Mouse (Mus musculus): ENCODE measurements around the gene Zmynd8. TPM values are rescaled to one million over a fixed set of nuclear protein-coding genes. Genes with fewer than 3 reads are reported as not detected.

The Zmynd8 gene
- polyA plus RNA-seq, 1 experiment from 2014 or later, result 28.6 TPM

DNA sequence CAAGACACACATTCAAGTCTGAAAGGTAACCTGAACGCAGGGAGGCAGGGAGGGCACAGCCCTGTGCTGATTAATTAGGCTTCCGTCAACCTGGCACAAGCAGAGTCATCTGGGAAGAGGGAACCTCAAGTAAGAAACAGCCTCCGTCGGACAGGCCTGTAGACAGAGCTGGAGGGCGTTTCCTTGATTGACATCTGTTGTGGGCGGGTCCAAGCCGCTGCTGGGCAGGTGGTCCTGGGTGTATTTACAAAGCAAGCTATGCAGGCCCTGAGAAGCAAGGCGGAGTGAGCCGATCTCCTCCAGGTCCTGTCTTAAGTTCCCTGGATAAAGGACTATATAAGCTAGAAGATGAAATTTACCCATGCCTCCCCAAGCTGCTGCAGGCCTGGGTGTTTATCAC, 65.3 kb downstream of the Zmynd8 start:
- peaks cover 21% of the 10 kb centered on the region for H3K4me1 ChIP-seq (ENCODE audit: control insufficient read depth, insufficient read depth, low read length)
- H3K4me2 ChIP-seq (ENCODE audit: low read depth, low read length), result no peak overlapping the region
- 61% methylated on average over 9 of the region's 9 CpGs for WGBS
- no peaks in the 10 kb centered on the region for H3K27me3 ChIP-seq (replicated peaks; ENCODE audit: control insufficient read depth, insufficient read depth, low read length)
- DNase-seq (ENCODE audit: low spot score), result peak; percentile 59
- peak overlapping the region; percentile 70 for H3K27ac ChIP-seq (replicated peaks; ENCODE audit: low read depth, low read length)
- peaks cover 93% of the 10 kb centered on the region for H3K36me3 ChIP-seq (ENCODE audit: control insufficient read depth, insufficient read depth, low read length)
- H3K4me3 ChIP-seq (ENCODE audit: low read depth, low read length), result no peak overlapping the region
- no peaks in the 10 kb centered on the region for H3K9me3 ChIP-seq (ENCODE audit: control insufficient read depth, low read length)
- H3K9ac ChIP-seq (ENCODE audit: low read depth, low read length), result no peak overlapping the region
- 0 out of 2 replicates have a peak, but pooled peaks have one; percentile 5 for ATAC-seq (ENCODE audit: low read depth)

DNA sequence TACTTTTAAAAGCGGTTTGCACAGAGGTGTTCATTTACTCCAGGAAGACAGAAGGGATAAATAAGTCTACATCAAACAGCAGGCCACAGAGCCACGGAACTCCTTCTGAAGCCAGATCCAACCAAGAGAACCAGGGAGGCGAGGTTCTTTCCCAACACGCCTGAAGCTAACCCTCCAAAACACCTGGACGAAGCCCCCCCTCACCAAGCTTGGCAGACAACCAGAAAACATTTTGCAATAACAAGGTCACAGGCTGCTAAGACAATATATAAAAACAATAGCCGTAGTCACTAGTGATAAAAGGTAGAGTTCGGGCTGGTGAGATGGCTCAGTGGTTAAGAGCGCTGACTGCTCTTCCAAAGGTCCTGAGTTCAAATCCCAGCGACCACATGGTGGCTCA, 66.1 kb downstream of the Zmynd8 start:
- Histone ChIP-seq H3K27me3 (replicated peaks; ENCODE audit: control insufficient read depth, insufficient read depth, low read length) (no peaks in the 10 kb centered on the region), H3K4me2 (ENCODE audit: low read depth, low read length) (no peak overlapping the region), H3K27ac (replicated peaks; ENCODE audit: low read depth, low read length) (peak overlapping the region; percentile 70), H3K9ac (ENCODE audit: low read depth, low read length) (no peak overlapping the region), H3K9me3 (ENCODE audit: control insufficient read depth, low read length) (no peaks in the 10 kb centered on the region), H3K36me3 (ENCODE audit: control insufficient read depth, insufficient read depth, low read length) (peaks cover 93% of the 10 kb centered on the region), H3K4me3 (ENCODE audit: low read depth, low read length) (no peak overlapping the region), H3K4me1 (ENCODE audit: control insufficient read depth, insufficient read depth, low read length) (peaks cover 21% of the 10 kb centered on the region)
- DNase-seq (ENCODE audit: low spot score) (no peak), ATAC-seq (ENCODE audit: low read depth) (no peak)
- 61% methylated on average over 9 of the region's 9 CpGs for WGBS

GRCm38 (mm10) chr2:165832295-165832694, 66.5 kb downstream of the Zmynd8 start:
- Histone ChIP-seq H3K4me1 (ENCODE audit: control insufficient read depth, insufficient read depth, low read length) (peaks cover 21% of the 10 kb centered on the region), H3K27me3 (replicated peaks; ENCODE audit: control insufficient read depth, insufficient read depth, low read length) (no peaks in the 10 kb centered on the region), H3K4me3 (ENCODE audit: low read depth, low read length) (no peak overlapping the region), H3K9me3 (ENCODE audit: control insufficient read depth, low read length) (no peaks in the 10 kb centered on the region), H3K36me3 (ENCODE audit: control insufficient read depth, insufficient read depth, low read length) (peaks cover 95% of the 10 kb centered on the region), H3K9ac (ENCODE audit: low read depth, low read length) (no peak overlapping the region), H3K27ac (replicated peaks; ENCODE audit: low read depth, low read length) (peak overlapping the region; percentile 70), H3K4me2 (ENCODE audit: low read depth, low read length) (no peak overlapping the region)
- DNase-seq (ENCODE audit: low spot score), result peak; percentile 67
- ATAC-seq (ENCODE audit: low read depth), result no peak
- WGBS, result 54% methylated on average over 9 of the region's 9 CpGs

DNA sequence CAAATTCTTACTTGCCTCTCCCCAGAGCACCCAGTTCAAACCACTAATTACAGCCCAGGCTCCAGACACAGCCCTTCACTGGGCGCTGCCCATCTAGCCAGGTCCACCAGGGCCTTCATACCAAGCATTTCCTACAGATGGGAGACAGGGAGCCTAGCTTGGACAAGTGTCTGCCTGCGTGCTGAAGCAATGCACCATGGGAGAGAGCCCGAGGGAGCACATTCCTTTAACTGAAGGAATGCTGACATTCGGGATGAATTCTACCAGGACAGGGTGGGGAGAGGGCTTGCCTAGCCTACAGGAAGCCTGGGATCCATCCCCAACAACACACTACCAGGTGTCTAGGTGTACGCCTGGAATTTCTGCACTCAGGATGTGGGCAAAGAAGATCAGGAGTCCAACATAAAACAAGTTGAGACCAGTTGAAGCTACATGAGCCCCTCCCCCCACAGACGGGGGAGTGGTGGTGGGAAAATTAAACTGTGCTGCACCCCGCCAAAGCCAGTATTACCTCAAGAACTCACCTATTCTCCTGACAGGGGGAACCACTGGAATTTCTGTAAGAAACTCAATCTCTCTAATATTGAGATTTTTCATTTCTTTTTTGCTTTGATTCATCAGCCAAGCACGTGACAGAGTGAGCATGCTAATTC, 67.1 kb downstream of the Zmynd8 start:
- no peak overlapping the region for H3K4me3 ChIP-seq (ENCODE audit: low read depth, low read length)
- no peaks in the 10 kb centered on the region for H3K27me3 ChIP-seq (replicated peaks; ENCODE audit: control insufficient read depth, insufficient read depth, low read length)
- H3K36me3 ChIP-seq (ENCODE audit: control insufficient read depth, insufficient read depth, low read length), result peaks cover 96% of the 10 kb centered on the region
- H3K27ac ChIP-seq (replicated peaks; ENCODE audit: low read depth, low read length), result peak overlapping the region; percentile 70
- DNase-seq (ENCODE audit: low spot score) (peak; percentile 85), ATAC-seq (ENCODE audit: low read depth) (peak; percentile 81)
- no peaks in the 10 kb centered on the region for H3K9me3 ChIP-seq (ENCODE audit: control insufficient read depth, low read length)
- 45% methylated on average over 8 of the region's 8 CpGs for WGBS
- H3K9ac ChIP-seq (ENCODE audit: low read depth, low read length), result no peak overlapping the region; the same call in 1 of the 2 replicates
- peaks cover 21% of the 10 kb centered on the region for H3K4me1 ChIP-seq (ENCODE audit: control insufficient read depth, insufficient read depth, low read length)
- no peak overlapping the region for H3K4me2 ChIP-seq (ENCODE audit: low read depth, low read length)

DNA sequence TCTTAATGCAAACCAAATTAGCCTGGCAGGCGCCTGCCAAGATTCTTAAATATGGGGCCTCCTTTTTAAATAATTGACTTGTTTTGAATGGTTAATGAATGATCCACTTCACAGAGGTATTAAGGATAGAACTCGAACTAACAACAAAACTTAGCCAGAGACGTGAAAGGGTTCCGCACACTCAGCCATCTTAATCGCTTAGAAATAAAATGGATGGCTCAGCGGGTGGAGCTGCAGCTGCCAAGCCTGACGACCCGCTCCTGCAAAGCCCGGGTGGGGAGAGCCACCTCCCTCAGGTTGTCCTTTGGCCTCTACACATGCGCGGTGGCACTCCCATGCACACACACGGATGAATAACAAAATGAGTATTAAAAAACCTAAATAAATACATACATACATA, 70.0 kb downstream of the Zmynd8 start:
- Histone ChIP-seq H3K36me3 (ENCODE audit: control insufficient read depth, insufficient read depth, low read length) (peaks cover 97% of the 10 kb centered on the region), H3K9me3 (ENCODE audit: control insufficient read depth, low read length) (no peaks in the 10 kb centered on the region), H3K27me3 (replicated peaks; ENCODE audit: control insufficient read depth, insufficient read depth, low read length) (no peaks in the 10 kb centered on the region), H3K4me2 (ENCODE audit: low read depth, low read length) (no peak overlapping the region), H3K27ac (replicated peaks; ENCODE audit: low read depth, low read length) (peak overlapping the region; percentile 13; the same call in 1 of the 2 replicates), H3K4me1 (ENCODE audit: control insufficient read depth, insufficient read depth, low read length) (peaks cover 21% of the 10 kb centered on the region), H3K9ac (ENCODE audit: low read depth, low read length) (no peak overlapping the region), H3K4me3 (ENCODE audit: low read depth, low read length) (no peak overlapping the region)
- DNase-seq (ENCODE audit: low spot score), result no peak
- 70% methylated on average over 12 of the region's 12 CpGs for WGBS
- no peak for ATAC-seq (ENCODE audit: low read depth)

DNA sequence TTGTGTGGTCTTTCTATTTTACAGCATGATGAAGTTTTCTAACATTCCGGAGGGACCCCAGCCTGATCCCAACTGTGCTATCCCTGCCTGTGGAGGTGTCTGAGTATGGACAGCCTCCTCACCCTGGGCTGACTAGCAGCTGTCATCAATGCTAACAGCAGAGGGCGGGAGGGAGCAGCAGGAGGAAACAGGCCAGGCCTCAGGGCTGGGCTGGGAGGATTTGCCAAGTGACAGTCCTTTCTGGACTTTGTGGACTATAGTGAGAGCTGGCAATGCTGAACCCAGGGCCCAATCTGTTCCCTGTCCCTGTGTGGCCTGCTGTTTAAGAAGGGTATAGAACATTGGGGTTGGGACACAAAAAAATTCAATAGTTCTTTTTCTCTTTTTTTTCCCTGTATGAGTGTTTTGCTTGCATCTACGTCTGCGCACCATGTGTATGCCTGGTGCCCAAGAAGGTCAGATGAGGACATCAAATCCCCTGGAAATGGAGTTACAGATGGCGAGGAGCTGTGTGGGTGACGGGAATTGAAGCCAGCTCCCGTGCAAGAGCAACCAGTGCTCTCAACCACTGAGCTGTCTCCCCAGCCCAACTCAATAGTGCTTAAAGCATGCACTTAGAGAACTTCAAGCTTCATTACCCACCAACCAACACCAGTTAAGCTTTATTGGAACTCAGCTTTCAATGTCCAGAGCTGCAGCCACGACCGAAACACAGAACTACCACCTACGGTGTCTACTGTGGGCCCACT, 72.7 kb downstream of the Zmynd8 start:
- peak; percentile 77 for ATAC-seq (ENCODE audit: low read depth)
- H3K27ac ChIP-seq (replicated peaks; ENCODE audit: low read depth, low read length), result no peak overlapping the region
- peak; percentile 48 for DNase-seq (ENCODE audit: low spot score)
- H3K4me3 ChIP-seq (ENCODE audit: low read depth, low read length), result no peak overlapping the region
- H3K4me1 ChIP-seq (ENCODE audit: control insufficient read depth, insufficient read depth, low read length), result peaks cover 3% of the 10 kb centered on the region; the same call in 1 of the 2 replicates
- H3K4me2 ChIP-seq (ENCODE audit: low read depth, low read length), result no peak overlapping the region
- H3K9ac ChIP-seq (ENCODE audit: low read depth, low read length), result no peak overlapping the region
- H3K27me3 ChIP-seq (replicated peaks; ENCODE audit: control insufficient read depth, insufficient read depth, low read length), result no peaks in the 10 kb centered on the region
- WGBS, result 66% methylated on average over 10 of the region's 10 CpGs
- H3K36me3 ChIP-seq (ENCODE audit: control insufficient read depth, insufficient read depth, low read length), result peaks cover 95% of the 10 kb centered on the region
- no peaks in the 10 kb centered on the region for H3K9me3 ChIP-seq (ENCODE audit: control insufficient read depth, low read length)

DNA sequence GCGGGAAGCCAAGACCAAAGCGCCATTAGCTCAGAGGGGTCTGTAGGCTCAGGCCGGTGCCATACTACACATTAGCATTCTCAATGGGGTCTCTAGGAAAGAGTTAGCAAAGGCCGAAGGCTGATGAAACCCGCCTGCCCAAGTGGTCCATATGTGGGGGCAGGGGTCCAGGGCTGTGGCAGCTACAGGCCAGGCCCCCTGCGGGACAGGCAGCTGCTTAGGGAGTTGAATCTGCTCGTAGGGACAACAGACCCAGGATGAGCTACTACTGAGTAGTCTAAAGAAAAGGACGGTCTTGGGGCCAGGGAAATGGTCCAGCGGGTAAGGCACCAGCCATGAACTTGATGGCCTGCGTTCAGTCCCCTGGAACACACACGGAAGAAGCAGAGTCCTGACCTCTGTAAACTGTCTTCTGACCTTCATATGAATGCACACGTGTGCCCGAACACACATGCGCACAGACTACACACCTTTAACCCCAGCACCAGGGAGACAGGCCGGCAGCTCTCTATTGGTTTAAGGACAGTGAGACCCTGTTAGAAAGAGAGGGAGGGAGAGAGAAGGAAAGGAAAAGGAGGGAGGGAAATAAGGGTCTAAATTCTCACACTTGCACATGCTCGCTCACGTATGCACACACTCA, 73.4 kb downstream of the Zmynd8 start:
- WGBS, result 93% methylated on average over 17 of the region's 17 CpGs
- no peak for ATAC-seq (ENCODE audit: low read depth)
- H3K36me3 ChIP-seq (ENCODE audit: control insufficient read depth, insufficient read depth, low read length), result peaks cover 96% of the 10 kb centered on the region

DNA sequence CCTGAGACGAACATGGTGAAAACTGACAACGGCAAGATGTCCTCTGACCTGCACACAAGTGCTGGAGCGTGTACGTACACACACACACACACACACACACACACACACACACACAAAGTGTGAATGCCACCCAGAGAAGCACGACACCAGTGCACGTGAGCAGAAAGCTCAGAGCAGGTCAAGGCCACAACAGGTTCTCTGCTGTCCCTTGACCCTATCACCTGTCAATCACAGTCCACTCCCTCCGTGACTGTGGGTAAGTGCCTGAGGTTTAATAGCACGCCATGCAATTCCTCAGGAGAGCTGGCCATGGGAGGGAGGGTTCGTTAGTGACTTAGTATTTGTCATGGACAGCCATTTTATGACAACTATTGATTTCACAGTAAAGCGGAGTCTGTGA, 74.0 kb downstream of the Zmynd8 start:
- Histone ChIP-seq H3K27ac (replicated peaks; ENCODE audit: low read depth, low read length) (no peak overlapping the region), H3K4me2 (ENCODE audit: low read depth, low read length) (no peak overlapping the region), H3K9ac (ENCODE audit: low read depth, low read length) (no peak overlapping the region), H3K4me3 (ENCODE audit: low read depth, low read length) (no peak overlapping the region), H3K27me3 (replicated peaks; ENCODE audit: control insufficient read depth, insufficient read depth, low read length) (no peaks in the 10 kb centered on the region), H3K9me3 (ENCODE audit: control insufficient read depth, low read length) (no peaks in the 10 kb centered on the region), H3K4me1 (ENCODE audit: control insufficient read depth, insufficient read depth, low read length) (no peaks in the 10 kb centered on the region; the same call in 1 of the 2 replicates), H3K36me3 (ENCODE audit: control insufficient read depth, insufficient read depth, low read length) (peaks cover 95% of the 10 kb centered on the region)
- DNase-seq (ENCODE audit: low spot score) (no peak), ATAC-seq (ENCODE audit: low read depth) (no peak)
- 85% methylated on average over 10 of the region's 10 CpGs for WGBS

More for the DNA sequence above, 73.4 kb downstream of the Zmynd8 start:
- H3K4me1 ChIP-seq (ENCODE audit: control insufficient read depth, insufficient read depth, low read length), result no peaks in the 10 kb centered on the region; the same call in 1 of the 2 replicates
- no peak overlapping the region for H3K9ac ChIP-seq (ENCODE audit: low read depth, low read length)
- no peak for DNase-seq (ENCODE audit: low spot score)
- no peak overlapping the region for H3K4me2 ChIP-seq (ENCODE audit: low read depth, low read length)
- H3K4me3 ChIP-seq (ENCODE audit: low read depth, low read length), result no peak overlapping the region
- no peaks in the 10 kb centered on the region for H3K9me3 ChIP-seq (ENCODE audit: control insufficient read depth, low read length)
- no peaks in the 10 kb centered on the region for H3K27me3 ChIP-seq (replicated peaks; ENCODE audit: control insufficient read depth, insufficient read depth, low read length)
- no peak overlapping the region for H3K27ac ChIP-seq (replicated peaks; ENCODE audit: low read depth, low read length)

Data from embryonic facial prominence, embryonic 14.5 days (tissue).